Mouse (Mus musculus) hindbrain, embryonic 16.5 days (tissue): ENCODE data around the gene Cdk5rap2. TPM values are rescaled to one million over a fixed set of nuclear protein-coding genes. Genes with fewer than 3 reads are reported as not detected.

Experiments
- ATAC-seq: fragments of 200-750 bp; cut with Nextera tagmentation; 2 replicates; pipeline ENCODE4 v1.8.0; 2017; ENCODE audit warnings: moderate TSS enrichment, moderate library complexity
- H3K27ac ChIP-seq: fragments of 300-500 bp; sonication (generic); 2 replicates; pipeline ENCODE4 v1.5.1; 2014; ENCODE audit warnings: low read depth, mild to moderate bottlenecking, control low read depth, low read length, moderate library complexity
- H3K27me3 ChIP-seq: fragments of 300-500 bp; sonication (generic); replicated peaks from 2 replicates; pipeline ENCODE4 v1.6.1; 2014; ENCODE audit warnings: low read length; ENCODE audit not compliant: control insufficient read depth, insufficient read depth
- H3K36me3 ChIP-seq: fragments of 300-500 bp; sonication (generic); 2 replicates; pipeline ENCODE4 v1.6.1; 2014; ENCODE audit warnings: mild to moderate bottlenecking, low read length, moderate library complexity, mixed read lengths; ENCODE audit not compliant: control insufficient read depth, insufficient read depth
- H3K4me1 ChIP-seq: fragments of 300-500 bp; sonication (generic); 2 replicates; pipeline ENCODE4 v1.6.1; 2014; ENCODE audit warnings: low read depth, low read length; ENCODE audit not compliant: control insufficient read depth, insufficient read depth
- H3K4me2 ChIP-seq: fragments of 300-500 bp; sonication (generic); 2 replicates; pipeline ENCODE4 v1.6.1; 2014; ENCODE audit warnings: mild to moderate bottlenecking, low read length, control low read depth, moderate library complexity
- H3K4me3 ChIP-seq: fragments of 300-500 bp; sonication (generic); 2 replicates; pipeline ENCODE4 v1.5.1; 2014; ENCODE audit warnings: mild to moderate bottlenecking, low read length, control low read depth, moderate library complexity
- H3K9ac ChIP-seq: fragments of 300-500 bp; sonication (generic); 2 replicates; pipeline ENCODE4 v1.6.1; 2014; ENCODE audit warnings: low read depth, mild to moderate bottlenecking, control low read depth, low read length, moderate library complexity
- H3K9me3 ChIP-seq: fragments of 300-500 bp; sonication (generic); 2 replicates; pipeline ENCODE4 v1.6.1; 2014; ENCODE audit warnings: mild to moderate bottlenecking, low read length, moderate library complexity; ENCODE audit not compliant: control insufficient read depth
- WGBS: fragments of 180-500 bp; shearing (Covaris S2); extraction: QIAGEN DNeasy Blood & Tissue Kit; methylation state at CpG from one replicate; pipeline ENCODE4 v1.1.7; 2014; 5-methylcytosine and 5-hydroxymethylcytosine counted together
- polyA plus RNA-seq: library from polyadenylated mRNA; unstranded; fragments of >200 nt; fragmentation: Nextera tagmentation; extraction: Ambion mirVana; gene quantifications from 2 replicates; pipeline ENCODE4 v1.2.1, GENCODE M21; 2015

Cdk5rap2 gene
- polyA plus RNA-seq, 1 experiment from 2014 or later, result 10.6 TPM

GRCm38 (mm10) chr4:70399476-70399875 is 10.8 kb downstream of the Cdk5rap2 start:
- Histone ChIP-seq H3K4me1 (peaks cover 12% of the 10 kb centered on the region), H3K9me3 (no peaks in the 10 kb centered on the region), H3K36me3 (peaks cover 2% of the 10 kb centered on the region; the same call in 1 of the 2 replicates), H3K27ac (peak overlapping the region; percentile 6; the same call in 1 of the 2 replicates), H3K9ac (no peak overlapping the region), H3K4me2 (no peak overlapping the region), H3K27me3 (no peaks in the 10 kb centered on the region), H3K4me3 (no peak overlapping the region)
- no peak for ATAC-seq
- 81% methylated on average over 5 of the region's 5 CpGs for WGBS

GRCm38 (mm10) chr4:70399074-70399473 is 11.2 kb downstream of the Cdk5rap2 start:
- WGBS, result 69% methylated on average over 2 of the region's 2 CpGs
- Histone ChIP-seq H3K9ac (no peak overlapping the region), H3K36me3 (peaks cover 2% of the 10 kb centered on the region; the same call in 1 of the 2 replicates), H3K27ac (no peak overlapping the region; the same call in 1 of the 2 replicates), H3K4me2 (no peak overlapping the region), H3K27me3 (no peaks in the 10 kb centered on the region), H3K4me3 (no peak overlapping the region), H3K4me1 (peaks cover 12% of the 10 kb centered on the region), H3K9me3 (no peaks in the 10 kb centered on the region)
- 0 out of 2 replicates have a peak, but pooled peaks have one; percentile 18 for ATAC-seq

- Histone ChIP-seq H3K36me3 (peaks cover 2% of the 10 kb centered on the region; the same call in 1 of the 2 replicates), H3K9ac (no peak overlapping the region), H3K4me3 (no peak overlapping the region), H3K27ac (no peak overlapping the region), H3K4me2 (no peak overlapping the region), H3K27me3 (no peaks in the 10 kb centered on the region), H3K4me1 (peaks cover 12% of the 10 kb centered on the region), H3K9me3 (no peaks in the 10 kb centered on the region)
- WGBS, result 82% methylated on average over 4 of the region's 4 CpGs
- no peak for ATAC-seq
Observed at GRCm38 (mm10) chr4:70398088-70398487, 12.2 kb downstream of the Cdk5rap2 start.

- Histone ChIP-seq H3K9me3 (no peaks in the 10 kb centered on the region), H3K36me3 (peaks cover 2% of the 10 kb centered on the region; the same call in 1 of the 2 replicates), H3K4me2 (no peak overlapping the region), H3K27ac (no peak overlapping the region), H3K9ac (no peak overlapping the region), H3K4me3 (no peak overlapping the region), H3K27me3 (no peaks in the 10 kb centered on the region), H3K4me1 (peaks cover 3% of the 10 kb centered on the region)
- WGBS, result 87% methylated on average over 5 of the region's 5 CpGs
- ATAC-seq, result no peak
Observed at GRCm38 (mm10) chr4:70396701-70397100, 13.5 kb downstream of the Cdk5rap2 start.

GRCm38 (mm10) chr4:70394736-70395135 is 15.5 kb downstream of the Cdk5rap2 start:
- no peaks in the 10 kb centered on the region for H3K27me3 ChIP-seq
- H3K4me3 ChIP-seq, result no peak overlapping the region
- peaks cover 2% of the 10 kb centered on the region; the same call in 1 of the 2 replicates for H3K4me1 ChIP-seq
- H3K36me3 ChIP-seq, result no peaks in the 10 kb centered on the region
- H3K9ac ChIP-seq, result no peak overlapping the region
- H3K4me2 ChIP-seq, result no peak overlapping the region
- 95% methylated on average over 2 of the region's 2 CpGs for WGBS
- no peak for ATAC-seq
- no peak overlapping the region for H3K27ac ChIP-seq
- H3K9me3 ChIP-seq, result no peaks in the 10 kb centered on the region

GRCm38 (mm10) chr4:70391760-70392372 is 18.4 kb downstream of the Cdk5rap2 start:
- Histone ChIP-seq H3K9me3 (no peaks in the 10 kb centered on the region), H3K9ac (no peak overlapping the region), H3K27ac (no peak overlapping the region), H3K4me2 (no peak overlapping the region), H3K27me3 (no peaks in the 10 kb centered on the region), H3K4me1 (no peaks in the 10 kb centered on the region), H3K36me3 (no peaks in the 10 kb centered on the region), H3K4me3 (no peak overlapping the region)
- WGBS, result 78% methylated on average over 11 of the region's 11 CpGs
- ATAC-seq, result no peak

- Histone ChIP-seq H3K36me3 (no peaks in the 10 kb centered on the region), H3K9me3 (no peaks in the 10 kb centered on the region), H3K4me3 (no peak overlapping the region), H3K4me1 (no peaks in the 10 kb centered on the region), H3K4me2 (no peak overlapping the region), H3K9ac (no peak overlapping the region), H3K27ac (0 out of 2 replicates have a peak overlapping the region, but pooled peaks have one; percentile 3), H3K27me3 (no peaks in the 10 kb centered on the region)
- ATAC-seq, result no peak
- 86% methylated on average over 9 of the region's 9 CpGs for WGBS
Observed at GRCm38 (mm10) chr4:70391073-70391472, 19.2 kb downstream of the Cdk5rap2 start.

GRCm38 (mm10) chr4:70386206-70386605 is 24.0 kb downstream of the Cdk5rap2 start:
- H3K9me3 ChIP-seq, result no peaks in the 10 kb centered on the region
- H3K27me3 ChIP-seq, result no peaks in the 10 kb centered on the region
- H3K9ac ChIP-seq, result no peak overlapping the region
- no peaks in the 10 kb centered on the region for H3K36me3 ChIP-seq
- no peak overlapping the region for H3K4me3 ChIP-seq
- 87% methylated on average over 5 of the region's 5 CpGs for WGBS
- no peaks in the 10 kb centered on the region for H3K4me1 ChIP-seq
- H3K4me2 ChIP-seq, result no peak overlapping the region
- no peak for ATAC-seq
- no peak overlapping the region for H3K27ac ChIP-seq

- no peaks in the 10 kb centered on the region for H3K27me3 ChIP-seq
- H3K9ac ChIP-seq, result no peak overlapping the region
- no peaks in the 10 kb centered on the region for H3K4me1 ChIP-seq
- 58% methylated on average over 4 of the region's 4 CpGs for WGBS
- no peaks in the 10 kb centered on the region for H3K9me3 ChIP-seq
- no peak overlapping the region for H3K4me2 ChIP-seq
- no peak overlapping the region for H3K27ac ChIP-seq
- no peaks in the 10 kb centered on the region for H3K36me3 ChIP-seq
- ATAC-seq, result no peak; the same call in 1 of the 2 replicates
- H3K4me3 ChIP-seq, result no peak overlapping the region
Observed at GRCm38 (mm10) chr4:70377359-70377758, 32.9 kb downstream of the Cdk5rap2 start.
